Mouse (Mus musculus) limb, embryonic 13.5 days (tissue): ENCODE measurements around the gene Tspo. TPM values are rescaled to one million over a fixed set of nuclear protein-coding genes. Genes with fewer than 3 reads are reported as not detected.

Experiments
- ATAC-seq: fragments of 200-750 bp; cut with Nextera tagmentation; 2 replicates; pipeline ENCODE4 v1.8.0; 2017; ENCODE audit warnings: low read depth, moderate number of reproducible peaks, moderate TSS enrichment; ENCODE audit not compliant: low FRiP score
- H3K27ac ChIP-seq: fragments of 300-500 bp; sonication (generic); 2 replicates; pipeline ENCODE4 v1.5.1; 2015; ENCODE audit warnings: inconsistent platforms, mild to moderate bottlenecking, moderate library complexity
- H3K27me3 ChIP-seq: fragments of 300-500 bp; sonication (generic); 2 replicates; pipeline ENCODE4 v1.6.1; 2015; ENCODE audit warnings: mild to moderate bottlenecking, inconsistent platforms
- H3K36me3 ChIP-seq: fragments of 300-500 bp; sonication (generic); 2 replicates; pipeline ENCODE4 v1.6.1; 2015; ENCODE audit warnings: inconsistent platforms, mild to moderate bottlenecking, moderate library complexity
- H3K4me1 ChIP-seq: fragments of 300-500 bp; sonication (generic); 2 replicates; pipeline ENCODE4 v1.6.1; 2015; ENCODE audit warnings: inconsistent platforms
- H3K4me2 ChIP-seq: fragments of 300-500 bp; sonication (generic); replicated peaks from 2 replicates; pipeline ENCODE4 v1.6.1; 2015; ENCODE audit warnings: inconsistent platforms, mild to moderate bottlenecking, moderate library complexity
- H3K4me3 ChIP-seq: fragments of 300-500 bp; sonication (generic); 2 replicates; pipeline ENCODE4 v1.5.1; 2015; ENCODE audit warnings: moderate library complexity, mild to moderate bottlenecking, inconsistent platforms
- H3K9ac ChIP-seq: fragments of 300-500 bp; sonication (generic); 2 replicates; pipeline ENCODE4 v1.6.1; 2015; ENCODE audit warnings: mild to moderate bottlenecking, inconsistent platforms
- H3K9me3 ChIP-seq: fragments of 300-500 bp; sonication (generic); 2 replicates; pipeline ENCODE4 v1.6.1; 2016; ENCODE audit warnings: inconsistent platforms
- WGBS: fragments of 180-500 bp; shearing (Covaris S2); methylation state at CpG from one replicate; pipeline ENCODE4 v1.1.7; 2015; 5-methylcytosine and 5-hydroxymethylcytosine counted together
- polyA plus RNA-seq: library from polyadenylated mRNA; unstranded; fragments of >200 nt; fragmentation: Nextera tagmentation; extraction: Ambion mirVana; gene quantifications from 2 replicates; pipeline ENCODE4 v1.2.1, GENCODE M21; 2015

The Tspo gene
- polyA plus RNA-seq, 1 experiment from 2014 or later = 41.9 TPM

GRCm38 (mm10) chr15:83570641-83571040, 7.2 kb downstream of the Tspo start:
- H3K9ac ChIP-seq = no peak overlapping the region

GRCm38 (mm10) chr15:83571636-83572035, 8.2 kb downstream of the Tspo start:
- no peak overlapping the region for H3K27ac ChIP-seq
- no peaks in the 10 kb centered on the region for H3K4me1 ChIP-seq
- no peak overlapping the region for H3K9ac ChIP-seq
- no peaks in the 10 kb centered on the region for H3K27me3 ChIP-seq
- no peak overlapping the region for H3K4me3 ChIP-seq
- no peak for ATAC-seq
- no peak overlapping the region for H3K4me2 ChIP-seq
- peaks cover 28% of the 10 kb centered on the region for H3K36me3 ChIP-seq
- no peaks in the 10 kb centered on the region for H3K9me3 ChIP-seq
- WGBS = 91% methylated on average over 5 of the region's 5 CpGs

More at GRCm38 (mm10) chr15:83570641-83571040, 7.2 kb downstream of the Tspo start:
- H3K27me3 ChIP-seq = no peaks in the 10 kb centered on the region
- H3K27ac ChIP-seq = no peak overlapping the region
- no peaks in the 10 kb centered on the region for H3K9me3 ChIP-seq
- peaks cover 19% of the 10 kb centered on the region for H3K36me3 ChIP-seq
- H3K4me2 ChIP-seq = no peak overlapping the region
- WGBS = 60% methylated on average over 2 of the region's 2 CpGs
- no peaks in the 10 kb centered on the region for H3K4me1 ChIP-seq
- no peak for ATAC-seq
- no peak overlapping the region for H3K4me3 ChIP-seq

- peaks cover 33% of the 10 kb centered on the region for H3K36me3 ChIP-seq
- H3K4me3 ChIP-seq = no peak overlapping the region
- H3K27me3 ChIP-seq = no peaks in the 10 kb centered on the region
- H3K4me2 ChIP-seq = no peak overlapping the region
- 84% methylated on average over 4 of the region's 4 CpGs for whole genome bisulfite sequencing
- H3K27ac ChIP-seq = no peak overlapping the region
- no peaks in the 10 kb centered on the region for H3K9me3 ChIP-seq
- no peaks in the 10 kb centered on the region for H3K4me1 ChIP-seq
- no peak for ATAC-seq
- H3K9ac ChIP-seq = no peak overlapping the region
These were observed 8.7 kb downstream of the Tspo start for GRCm38 (mm10) chr15:83572132-83572531.

- H3K27me3 ChIP-seq = no peaks in the 10 kb centered on the region
- no peak for ATAC-seq
- peaks cover 48% of the 10 kb centered on the region for H3K36me3 ChIP-seq
- no peaks in the 10 kb centered on the region for H3K9me3 ChIP-seq
- H3K4me2 ChIP-seq = no peak overlapping the region
- 95% methylated on average over 12 of the region's 12 CpGs for WGBS
- no peak overlapping the region for H3K27ac ChIP-seq
- no peak overlapping the region for H3K4me3 ChIP-seq
- H3K4me1 ChIP-seq = no peaks in the 10 kb centered on the region
- no peak overlapping the region for H3K9ac ChIP-seq
These were observed 10.2 kb downstream of the Tspo start for GRCm38 (mm10) chr15:83573606-83574005.

GRCm38 (mm10) chr15:83574731-83575351, 11.4 kb downstream of the Tspo start:
- H3K27ac ChIP-seq = no peak overlapping the region
- ATAC-seq = no peak
- no peaks in the 10 kb centered on the region for H3K9me3 ChIP-seq
- H3K4me3 ChIP-seq = no peak overlapping the region
- H3K9ac ChIP-seq = no peak overlapping the region
- H3K4me1 ChIP-seq = no peaks in the 10 kb centered on the region
- H3K27me3 ChIP-seq = no peaks in the 10 kb centered on the region
- H3K4me2 ChIP-seq = no peak overlapping the region
- H3K36me3 ChIP-seq = peaks cover 61% of the 10 kb centered on the region
- WGBS = 84% methylated on average over 6 of the region's 6 CpGs

GRCm38 (mm10) chr15:83575543-83575942, 12.2 kb downstream of the Tspo start:
- H3K9ac ChIP-seq = no peak overlapping the region
- no peak overlapping the region for H3K4me3 ChIP-seq
- H3K36me3 ChIP-seq = peaks cover 68% of the 10 kb centered on the region
- no peaks in the 10 kb centered on the region for H3K4me1 ChIP-seq
- H3K4me2 ChIP-seq = no peak overlapping the region
- ATAC-seq = no peak
- WGBS = 85% methylated on average over 8 of the region's 8 CpGs
- no peak overlapping the region for H3K27ac ChIP-seq
- no peaks in the 10 kb centered on the region for H3K9me3 ChIP-seq
- H3K27me3 ChIP-seq = no peaks in the 10 kb centered on the region

GRCm38 (mm10) chr15:83576651-83577050, 13.3 kb downstream of the Tspo start:
- no peak overlapping the region for H3K27ac ChIP-seq
- no peak overlapping the region for H3K4me3 ChIP-seq
- ATAC-seq = no peak
- 87% methylated on average over 9 of the region's 9 CpGs for WGBS
- no peaks in the 10 kb centered on the region for H3K27me3 ChIP-seq
- no peak overlapping the region for H3K9ac ChIP-seq
- H3K4me1 ChIP-seq = no peaks in the 10 kb centered on the region
- peaks cover 79% of the 10 kb centered on the region for H3K36me3 ChIP-seq
- H3K9me3 ChIP-seq = no peaks in the 10 kb centered on the region
- H3K4me2 ChIP-seq = no peak overlapping the region

GRCm38 (mm10) chr15:83582931-83583330, 19.5 kb downstream of the Tspo start:
- no peaks in the 10 kb centered on the region for H3K27me3 ChIP-seq

GRCm38 (mm10) chr15:83583419-83584156, 20.2 kb downstream of the Tspo start:
- H3K27ac ChIP-seq = no peak overlapping the region
- ATAC-seq = no peak
- H3K36me3 ChIP-seq = peaks cover 99% of the 10 kb centered on the region
- no peak overlapping the region for H3K9ac ChIP-seq
- H3K27me3 ChIP-seq = no peaks in the 10 kb centered on the region
- 69% methylated on average over 8 of the region's 8 CpGs for WGBS
- no peaks in the 10 kb centered on the region for H3K4me1 ChIP-seq
- peaks cover 11% of the 10 kb centered on the region for H3K9me3 ChIP-seq
- H3K4me3 ChIP-seq = no peak overlapping the region
- no peak overlapping the region for H3K4me2 ChIP-seq

More at GRCm38 (mm10) chr15:83582931-83583330, 19.5 kb downstream of the Tspo start:
- 0 out of 2 replicates have a peak, but pooled peaks have one; percentile 54 for ATAC-seq
- Histone ChIP-seq H3K4me1 (no peaks in the 10 kb centered on the region), H3K9ac (no peak overlapping the region), H3K27ac (no peak overlapping the region), H3K9me3 (peaks cover 11% of the 10 kb centered on the region), H3K4me3 (no peak overlapping the region), H3K36me3 (peaks cover 99% of the 10 kb centered on the region), H3K4me2 (no peak overlapping the region)
- 72% methylated on average over 4 of the region's 4 CpGs for WGBS

- H3K36me3 ChIP-seq = peaks cover 94% of the 10 kb centered on the region
- no peak overlapping the region for H3K27ac ChIP-seq
- no peaks in the 10 kb centered on the region for H3K27me3 ChIP-seq
- 83% methylated on average over 6 of the region's 6 CpGs for WGBS
- peaks cover 11% of the 10 kb centered on the region for H3K9me3 ChIP-seq
- no peak overlapping the region for H3K4me3 ChIP-seq
- no peaks in the 10 kb centered on the region for H3K4me1 ChIP-seq
- no peak overlapping the region for H3K9ac ChIP-seq
- no peak for ATAC-seq
- no peak overlapping the region for H3K4me2 ChIP-seq
These were observed 21.4 kb downstream of the Tspo start for GRCm38 (mm10) chr15:83584741-83585220.

- Histone ChIP-seq H3K4me2 (no peak overlapping the region), H3K27ac (no peak overlapping the region), H3K4me1 (peaks cover 21% of the 10 kb centered on the region), H3K36me3 (peaks cover 45% of the 10 kb centered on the region), H3K4me3 (no peak overlapping the region), H3K27me3 (no peaks in the 10 kb centered on the region), H3K9me3 (peaks cover 11% of the 10 kb centered on the region), H3K9ac (no peak overlapping the region)
- 88% methylated on average over 4 of the region's 4 CpGs for WGBS
- ATAC-seq = no peak
These were observed 27.4 kb downstream of the Tspo start for GRCm38 (mm10) chr15:83590841-83591240.

- Histone ChIP-seq H3K4me1 (peaks cover 21% of the 10 kb centered on the region), H3K27ac (no peak overlapping the region), H3K36me3 (peaks cover 35% of the 10 kb centered on the region), H3K4me2 (no peak overlapping the region), H3K9ac (no peak overlapping the region), H3K4me3 (no peak overlapping the region), H3K27me3 (no peaks in the 10 kb centered on the region), H3K9me3 (0 out of 2 replicates have a peak, but pooled peaks cover 2% of the 10 kb centered on the region)
- WGBS = 84% methylated on average over 6 of the region's 6 CpGs
- no peak for ATAC-seq
These were observed 28.4 kb downstream of the Tspo start for GRCm38 (mm10) chr15:83591758-83592157.
